Mouse (Mus musculus) kidney, embryonic 15.5 days (tissue): ENCODE data around the gene Zic5. TPM values are rescaled to one million over a fixed set of nuclear protein-coding genes. Genes with fewer than 3 reads are reported as not detected.
A peak's percentile ranks its signal among the peaks of the same experiment; 100 is the strongest.
"Not testable (repeated sequence)": the region's sequence is repeated elsewhere in the genome, so short reads cannot be mapped to it uniquely, and the experiment has no call there.

Experiments used
- ATAC-seq: fragments of 200-750 bp; cut with Nextera tagmentation; replicated peaks from 2 replicates; pipeline ENCODE4 v1.8.0; 2017; ENCODE audit warnings: moderate TSS enrichment; ENCODE audit not compliant: low FRiP score
- H3K27ac ChIP-seq: fragments of 300-500 bp; sonication (generic); 2 replicates; pipeline ENCODE4 v1.5.1; 2015; ENCODE audit warnings: mild to moderate bottlenecking, inconsistent platforms
- H3K27me3 ChIP-seq: fragments of 300-500 bp; sonication (generic); 2 replicates; pipeline ENCODE4 v1.6.1; 2015; ENCODE audit warnings: inconsistent platforms
- H3K36me3 ChIP-seq: fragments of 300-500 bp; sonication (generic); 2 replicates; pipeline ENCODE4 v1.6.1; 2015; ENCODE audit warnings: inconsistent platforms
- H3K4me1 ChIP-seq: fragments of 300-500 bp; sonication (generic); 2 replicates; pipeline ENCODE4 v1.6.1; 2015; ENCODE audit warnings: inconsistent platforms
- H3K4me2 ChIP-seq: fragments of 300-500 bp; sonication (generic); 2 replicates; pipeline ENCODE4 v1.6.1; 2015; ENCODE audit warnings: moderate library complexity, mild to moderate bottlenecking, inconsistent platforms
- H3K4me3 ChIP-seq: fragments of 300-500 bp; sonication (generic); replicated peaks from 2 replicates; pipeline ENCODE4 v1.5.1; 2015; ENCODE audit warnings: mild to moderate bottlenecking, inconsistent platforms
- H3K9ac ChIP-seq: fragments of 300-500 bp; sonication (generic); 2 replicates; pipeline ENCODE4 v1.6.1; 2015; ENCODE audit warnings: mild to moderate bottlenecking, inconsistent platforms
- H3K9me3 ChIP-seq: fragments of 300-500 bp; sonication (generic); replicated peaks from 2 replicates; pipeline ENCODE4 v1.6.1; 2016; ENCODE audit warnings: inconsistent platforms
- WGBS: fragments of 180-500 bp; shearing (Covaris S2); methylation state at CpG from one replicate; pipeline ENCODE4 v1.1.7; 2015; ENCODE audit warnings: mixed read lengths; 5-methylcytosine and 5-hydroxymethylcytosine counted together
- polyA plus RNA-seq: library from polyadenylated mRNA; unstranded; fragments of >200 nt; fragmentation: Nextera tagmentation; extraction: Ambion mirVana; gene quantifications from 2 replicates; pipeline ENCODE4 v1.2.1, GENCODE M21; 2015

The Zic5 gene
- polyA plus RNA-seq, 1 experiment from 2014 or later: 0.13 TPM

GRCm38 (mm10) chr14:122459776-122460175, 5.7 kb downstream of the Zic5 start:
- no peak for ATAC-seq
- Histone ChIP-seq H3K36me3 (no peaks in the 10 kb centered on the region), H3K9me3 (no peaks in the 10 kb centered on the region), H3K9ac (no peak overlapping the region), H3K4me3 (no peak overlapping the region), H3K4me1 (peaks cover 20% of the 10 kb centered on the region), H3K4me2 (no peak overlapping the region), H3K27ac (no peak overlapping the region), H3K27me3 (peaks cover 82% of the 10 kb centered on the region)
- 84% methylated on average over 1 of the region's 1 CpGs for WGBS

GRCm38 (mm10) chr14:122459332-122459731, 6.1 kb downstream of the Zic5 start:
- H3K36me3 ChIP-seq, H3K4me2 ChIP-seq, ATAC-seq, H3K9ac ChIP-seq, H3K9me3 ChIP-seq, H3K27ac ChIP-seq, H3K4me3 ChIP-seq: not testable (repeated sequence)
- 86% methylated on average over 12 of the region's 12 CpGs for WGBS
- H3K4me1 ChIP-seq: peaks cover 15% of the 10 kb centered on the region
- peaks cover 82% of the 10 kb centered on the region for H3K27me3 ChIP-seq

GRCm38 (mm10) chr14:122455562-122455958, 9.9 kb downstream of the Zic5 start:
- no peak overlapping the region for H3K27ac ChIP-seq
- H3K27me3 ChIP-seq: peaks cover 86% of the 10 kb centered on the region
- no peak overlapping the region for H3K4me3 ChIP-seq
- no peaks in the 10 kb centered on the region for H3K36me3 ChIP-seq
- H3K9ac ChIP-seq: no peak overlapping the region
- no peaks in the 10 kb centered on the region for H3K9me3 ChIP-seq
- peaks cover 17% of the 10 kb centered on the region for H3K4me1 ChIP-seq
- 77% methylated on average over 4 of the region's 4 CpGs for WGBS
- ATAC-seq: no peak
- H3K4me2 ChIP-seq: no peak overlapping the region

- Histone ChIP-seq H3K9me3 (no peaks in the 10 kb centered on the region), H3K4me2 (no peak overlapping the region), H3K4me3 (no peak overlapping the region), H3K27me3 (peaks cover 86% of the 10 kb centered on the region), H3K9ac (no peak overlapping the region), H3K36me3 (no peaks in the 10 kb centered on the region), H3K4me1 (peaks cover 22% of the 10 kb centered on the region), H3K27ac (no peak overlapping the region)
- ATAC-seq: no peak
- 72% methylated on average over 10 of the region's 10 CpGs for WGBS
These were observed 10.4 kb downstream of the Zic5 start for GRCm38 (mm10) chr14:122454901-122455561.

GRCm38 (mm10) chr14:122453996-122454738, 11.3 kb downstream of the Zic5 start:
- Histone ChIP-seq H3K9me3 (no peaks in the 10 kb centered on the region), H3K36me3 (no peaks in the 10 kb centered on the region), H3K4me1 (peaks cover 26% of the 10 kb centered on the region), H3K27ac (no peak overlapping the region), H3K4me2 (peak overlapping the region; percentile 55), H3K4me3 (peak overlapping the region; percentile 30), H3K27me3 (peaks cover 86% of the 10 kb centered on the region), H3K9ac (no peak overlapping the region)
- no peak for ATAC-seq
- WGBS: 11% methylated on average over 12 of the region's 12 CpGs

- no peak overlapping the region for H3K9ac ChIP-seq
- H3K9me3 ChIP-seq: no peaks in the 10 kb centered on the region
- H3K4me3 ChIP-seq: peak overlapping the region; percentile 30
- no peaks in the 10 kb centered on the region for H3K36me3 ChIP-seq
- 3% methylated on average over 32 of the region's 32 CpGs for WGBS
- H3K27ac ChIP-seq: no peak overlapping the region
- ATAC-seq: peak; percentile 55
- H3K27me3 ChIP-seq: peaks cover 86% of the 10 kb centered on the region
- H3K4me1 ChIP-seq: peaks cover 26% of the 10 kb centered on the region
- peak overlapping the region; percentile 55 for H3K4me2 ChIP-seq
These were observed 12.0 kb downstream of the Zic5 start for GRCm38 (mm10) chr14:122453388-122453995.

- Histone ChIP-seq H3K36me3 (no peaks in the 10 kb centered on the region), H3K27ac (no peak overlapping the region), H3K4me1 (peaks cover 26% of the 10 kb centered on the region), H3K4me3 (peak overlapping the region; percentile 30; the same call in 1 of the 2 replicates), H3K9ac (no peak overlapping the region), H3K9me3 (no peaks in the 10 kb centered on the region), H3K27me3 (peaks cover 88% of the 10 kb centered on the region), H3K4me2 (peak overlapping the region; percentile 55)
- 32% methylated on average over 13 of the region's 13 CpGs for WGBS
- no peak for ATAC-seq
These were observed 12.6 kb downstream of the Zic5 start for GRCm38 (mm10) chr14:122452701-122453387.

- Histone ChIP-seq H3K36me3 (no peaks in the 10 kb centered on the region), H3K27me3 (peaks cover 98% of the 10 kb centered on the region), H3K4me2 (no peak overlapping the region), H3K9ac (no peak overlapping the region), H3K4me1 (peaks cover 26% of the 10 kb centered on the region), H3K9me3 (no peaks in the 10 kb centered on the region), H3K27ac (no peak overlapping the region), H3K4me3 (no peak overlapping the region)
- no peak for ATAC-seq
- 67% methylated on average over 5 of the region's 5 CpGs for WGBS
These were observed 13.8 kb downstream of the Zic5 start for GRCm38 (mm10) chr14:122451551-122452145.

GRCm38 (mm10) chr14:122450496-122451382, 14.7 kb downstream of the Zic5 start, which contains the start of gene Gm5089:
Gm5089 (minus strand) TSS chr14:122451115.
- Histone ChIP-seq H3K9me3 (no peaks in the 10 kb centered on the region), H3K9ac (no peak within 1 kb of the TSS), H3K27ac (no peak within 1 kb of the TSS), H3K4me2 (peak within 1 kb of the TSS; percentile 72), H3K4me3 (peak within 1 kb of the TSS; percentile 41), H3K27me3 (peaks cover 94% of the 10 kb centered on the region), H3K36me3 (no peaks in the 10 kb centered on the region), H3K4me1 (peaks cover 26% of the 10 kb centered on the region)
- 1% methylated on average over 58 of the region's 59 CpGs for WGBS
- ATAC-seq: peak; percentile 44

- H3K4me2 ChIP-seq: peak overlapping the region; percentile 72
- no peak overlapping the region for H3K27ac ChIP-seq
- H3K9me3 ChIP-seq: no peaks in the 10 kb centered on the region
- H3K9ac ChIP-seq: no peak overlapping the region
- ATAC-seq: 0 out of 2 replicates have a peak, but pooled peaks have one; percentile 19
- H3K4me3 ChIP-seq: peak overlapping the region; percentile 41
- 4% methylated on average over 29 of the region's 29 CpGs for WGBS
- no peaks in the 10 kb centered on the region for H3K36me3 ChIP-seq
- H3K4me1 ChIP-seq: peaks cover 26% of the 10 kb centered on the region
- peaks cover 89% of the 10 kb centered on the region for H3K27me3 ChIP-seq
These were observed 15.6 kb downstream of the Zic5 start for GRCm38 (mm10) chr14:122449601-122450495.
